Mouse (Mus musculus) brain, embryonic 14.5 days (tissue): ENCODE measurements around the gene Pcsk2. TPM values are rescaled to one million over a fixed set of nuclear protein-coding genes. Genes with fewer than 3 reads are reported as not detected.

Source experiments
- DNase-seq: peaks from one replicate; pipeline ENCODE4 v3.0.0-alpha.2; 2011; ENCODE audit warnings: low read depth
- CTCF ChIP-seq: fragments of 200-500 bp; IDR thresholded peaks from 2 replicates; pipeline ENCODE4 v1.5.1; 2012; ENCODE audit warnings: inconsistent platforms, mild to moderate bottlenecking, moderate library complexity, borderline replicate concordance; ENCODE audit not compliant: insufficient read depth, insufficient read length; ENCODE audit errors: extremely low read depth
- POLR2A ChIP-seq: fragments of 200-500 bp; IDR thresholded peaks from 2 replicates; pipeline ENCODE4 v1.6.1; 2012; ENCODE audit warnings: mild to moderate bottlenecking, inconsistent platforms, borderline replicate concordance; ENCODE audit not compliant: poor library complexity, insufficient read depth, insufficient read length, severe bottlenecking; ENCODE audit errors: extremely low read depth
- polyA plus RNA-seq: library from polyadenylated mRNA; depleted of rRNA; stranded (reverse); fragments of >200 nt; gene quantifications from 2 replicates; pipeline ENCODE4 v1.2.3, GENCODE M21; 2012

Gene Pcsk2
- polyA plus RNA-seq, 1 experiment, result 25.7 TPM

DNA sequence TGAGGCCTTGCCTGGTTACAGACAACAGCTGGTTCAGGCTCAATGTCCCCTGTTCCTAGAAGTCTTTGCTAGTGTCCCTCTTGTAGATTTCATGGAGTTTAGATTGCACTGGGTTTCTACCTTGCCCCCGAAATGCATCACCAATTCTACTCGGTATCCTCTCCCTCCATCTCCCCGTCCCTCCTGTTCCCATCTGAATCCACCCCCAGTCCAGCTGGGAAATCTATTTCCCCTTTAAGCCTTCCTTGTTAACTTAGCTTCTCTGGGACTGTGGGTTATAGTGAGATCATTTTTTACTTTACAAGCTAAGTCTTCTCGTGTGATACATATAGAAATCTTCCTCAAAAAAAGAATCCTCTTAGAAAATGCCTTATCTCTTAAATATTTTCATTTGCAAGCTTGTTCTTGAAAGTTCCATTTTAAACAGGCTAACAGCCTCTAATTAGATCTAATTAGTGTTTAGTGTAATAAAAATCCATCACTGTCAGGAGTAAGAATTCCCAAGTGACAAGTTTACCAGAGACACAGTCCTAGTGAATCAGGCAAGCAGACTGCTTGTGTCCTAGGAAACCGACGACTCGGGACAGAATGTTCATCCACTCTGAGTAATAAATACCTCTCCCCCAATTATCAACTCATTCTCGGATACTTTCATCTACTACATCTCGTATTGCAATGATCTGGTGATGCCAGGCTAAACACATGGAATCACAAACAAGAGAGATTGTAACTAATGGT is 206.3 kb downstream of the Pcsk2 start:
- peak; percentile 32 for DNase-seq
- TF ChIP-seq CTCF (no peak), POLR2A (no peak)

DNA sequence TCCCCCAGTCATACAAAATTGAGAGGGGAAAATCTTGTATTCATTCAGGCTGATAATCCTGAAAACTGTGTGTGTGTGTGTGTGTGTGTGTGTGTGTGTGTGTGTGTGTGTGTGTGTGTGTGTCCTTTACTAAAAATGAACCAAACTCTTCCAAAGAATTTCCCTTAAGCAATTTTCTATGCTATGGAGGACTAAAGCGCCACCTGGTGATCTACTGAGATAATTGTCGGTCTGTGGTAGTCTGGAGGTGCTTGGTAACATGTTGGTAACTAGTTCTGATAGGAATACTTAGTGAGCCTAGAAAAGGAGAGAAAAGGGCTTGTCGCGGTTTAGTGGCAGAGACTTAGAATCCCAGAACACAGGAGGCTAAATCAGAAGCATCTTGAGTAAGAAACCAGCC is 230.5 kb downstream of the Pcsk2 start:
- DNase-seq, result peak; percentile 75
- TF ChIP-seq CTCF, result peak; percentile 57; the same call in 1 of the 2 replicates
- TF ChIP-seq POLR2A, result no peak

DNA sequence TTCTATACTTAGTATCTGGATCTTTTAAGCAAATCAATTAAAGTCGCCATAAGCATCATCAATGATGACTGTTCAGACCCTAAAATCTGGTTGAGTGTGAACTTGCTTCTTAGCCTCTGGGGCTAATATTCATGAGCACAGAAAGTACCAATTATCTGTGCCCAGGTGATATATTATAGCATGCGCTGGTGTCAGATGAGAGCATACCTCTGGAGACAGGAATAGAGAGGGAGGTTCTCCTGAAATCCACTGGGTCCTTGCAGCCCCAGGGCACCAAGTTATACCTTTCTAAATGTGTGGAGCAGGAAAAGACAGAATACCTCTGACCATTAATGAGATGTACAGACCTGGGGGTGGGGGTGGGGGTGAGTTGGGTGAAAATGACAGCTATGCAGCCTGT is 234.4 kb downstream of the Pcsk2 start:
- no peak for TF ChIP-seq CTCF
- no peak for TF ChIP-seq POLR2A
- no peak for DNase-seq

DNA sequence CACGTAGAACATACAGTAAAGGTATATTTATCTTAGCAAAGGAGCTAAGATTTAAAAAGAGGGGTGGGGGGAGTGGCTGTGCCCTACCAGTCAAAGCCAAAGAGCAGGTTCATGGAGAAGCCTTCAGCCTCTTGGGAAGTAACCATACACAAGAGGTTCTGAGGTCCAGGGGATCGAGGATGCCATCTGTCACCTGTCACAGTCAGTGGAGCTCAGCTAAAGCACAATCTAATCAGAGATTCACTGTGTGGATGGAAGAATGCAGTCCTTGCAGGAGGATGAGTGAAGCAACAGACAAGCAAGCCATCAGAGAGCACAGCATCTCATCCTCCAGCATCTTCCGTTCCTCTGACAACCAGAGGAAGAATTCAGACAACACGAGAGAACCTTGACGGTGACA is 244.0 kb downstream of the Pcsk2 start:
- TF ChIP-seq CTCF (no peak), POLR2A (no peak)
- DNase-seq, result no peak

DNA sequence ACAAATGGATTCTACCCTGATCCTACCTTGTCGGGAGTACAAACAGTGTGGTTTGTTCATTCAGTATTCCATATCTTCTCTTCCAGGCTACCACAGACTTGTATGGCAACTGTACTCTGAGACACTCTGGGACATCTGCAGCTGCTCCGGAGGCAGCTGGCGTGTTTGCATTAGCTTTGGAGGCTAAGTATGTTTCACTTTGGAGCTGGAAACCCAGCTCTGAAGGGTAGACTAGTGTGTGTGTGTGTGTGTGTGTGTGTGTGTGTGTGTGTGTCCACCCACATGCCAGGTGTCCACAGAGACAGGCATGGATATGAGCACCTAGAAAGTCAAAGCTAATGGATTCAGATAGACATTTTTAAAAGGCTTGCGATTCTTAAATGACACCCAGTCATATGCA is 249.9 kb downstream of the Pcsk2 start:
- TF ChIP-seq CTCF (no peak), POLR2A (no peak)
- DNase-seq, result no peak

DNA sequence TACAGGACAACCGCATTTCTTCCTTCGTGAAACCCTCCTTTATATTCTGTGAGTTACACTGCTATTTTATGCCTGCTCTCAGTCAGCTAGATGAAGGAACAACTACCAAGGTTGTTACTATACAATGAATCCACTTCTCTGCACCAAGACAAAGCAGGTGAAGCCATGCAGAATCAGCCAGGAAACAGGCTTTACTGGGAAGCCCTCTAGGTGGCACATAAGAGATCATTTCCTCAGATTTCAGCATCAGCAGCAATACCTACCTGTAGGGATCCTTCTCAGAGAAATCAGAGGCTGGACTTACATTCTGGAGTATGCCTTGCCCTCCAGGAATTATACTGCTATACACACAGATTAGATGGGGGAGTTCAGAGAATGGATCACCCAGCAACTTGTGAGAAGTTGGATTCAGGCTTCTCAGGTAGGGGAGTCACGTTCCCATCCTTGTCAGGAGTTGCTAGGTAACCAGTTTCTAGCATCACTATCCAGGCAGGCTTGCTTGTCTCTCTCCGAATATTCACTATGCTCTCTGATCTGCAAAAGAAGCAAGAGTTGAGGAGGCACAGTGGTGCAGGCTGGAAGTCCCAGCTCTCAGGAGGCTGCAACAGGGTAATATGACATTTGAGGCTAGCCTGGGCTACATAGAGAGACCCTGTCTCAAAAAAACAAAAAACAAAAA is 250.5 kb downstream of the Pcsk2 start:
- DNase-seq, result no peak
- TF ChIP-seq POLR2A (no peak), CTCF (no peak)

DNA sequence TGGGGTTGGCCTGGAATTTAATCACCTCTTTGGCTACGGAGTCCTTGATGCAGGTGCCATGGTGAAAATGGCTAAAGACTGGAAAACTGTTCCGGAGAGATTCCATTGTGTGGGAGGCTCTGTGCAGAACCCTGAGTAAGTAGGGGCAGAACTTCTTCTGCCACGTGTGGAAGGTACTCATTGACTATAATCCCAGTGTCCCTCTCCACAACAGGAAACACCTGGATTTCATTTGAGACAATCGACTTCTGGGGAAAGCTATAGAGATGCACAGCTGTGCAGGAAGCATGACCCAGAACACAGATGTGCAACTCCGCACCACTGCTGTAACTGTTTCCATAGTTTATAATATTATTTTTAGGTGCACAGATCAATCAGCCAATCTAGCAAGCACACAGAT is 255.1 kb downstream of the Pcsk2 start:
- DNase-seq, result no peak
- no peak for TF ChIP-seq CTCF
- TF ChIP-seq POLR2A, result no peak

DNA sequence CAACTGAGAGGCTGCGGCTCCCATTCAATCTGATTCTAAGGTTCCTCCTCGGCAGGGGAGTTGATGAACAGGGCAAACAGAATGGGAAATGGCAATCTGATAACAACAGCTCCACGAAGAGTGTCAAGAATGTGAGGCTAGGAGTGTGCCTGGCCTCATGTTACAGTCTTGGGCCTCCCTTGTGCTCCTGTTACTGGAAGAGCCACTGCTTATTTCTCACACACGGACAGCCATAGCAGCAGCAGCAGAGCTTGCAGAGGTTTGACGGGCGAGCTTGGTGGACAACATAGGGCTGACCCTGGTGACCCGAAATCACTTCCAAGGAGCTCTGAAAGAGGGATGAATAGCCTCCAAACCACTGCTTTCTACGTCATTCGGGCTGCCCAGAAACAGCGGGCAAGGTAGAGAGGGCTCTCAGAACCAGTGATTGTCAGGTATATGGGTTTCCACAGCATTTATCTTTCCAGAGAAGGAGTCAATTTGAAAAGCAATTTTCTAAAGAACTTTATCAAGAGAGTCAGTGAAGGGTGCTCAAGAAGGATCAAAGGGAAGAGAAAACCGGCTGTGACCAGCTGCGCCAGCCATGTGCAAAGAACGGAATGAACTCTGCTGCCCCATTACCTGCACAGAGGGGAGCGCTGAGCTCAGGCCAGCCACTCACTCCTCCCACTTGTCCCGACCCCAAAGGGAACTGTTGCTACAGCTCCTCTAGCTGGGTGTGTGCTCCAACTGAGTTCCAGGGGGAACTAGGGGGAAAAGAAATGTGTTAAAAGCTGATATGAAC is 260.4 kb downstream of the Pcsk2 start:
- DNase-seq, result peak; percentile 27
- TF ChIP-seq CTCF (no peak), POLR2A (no peak)

DNA sequence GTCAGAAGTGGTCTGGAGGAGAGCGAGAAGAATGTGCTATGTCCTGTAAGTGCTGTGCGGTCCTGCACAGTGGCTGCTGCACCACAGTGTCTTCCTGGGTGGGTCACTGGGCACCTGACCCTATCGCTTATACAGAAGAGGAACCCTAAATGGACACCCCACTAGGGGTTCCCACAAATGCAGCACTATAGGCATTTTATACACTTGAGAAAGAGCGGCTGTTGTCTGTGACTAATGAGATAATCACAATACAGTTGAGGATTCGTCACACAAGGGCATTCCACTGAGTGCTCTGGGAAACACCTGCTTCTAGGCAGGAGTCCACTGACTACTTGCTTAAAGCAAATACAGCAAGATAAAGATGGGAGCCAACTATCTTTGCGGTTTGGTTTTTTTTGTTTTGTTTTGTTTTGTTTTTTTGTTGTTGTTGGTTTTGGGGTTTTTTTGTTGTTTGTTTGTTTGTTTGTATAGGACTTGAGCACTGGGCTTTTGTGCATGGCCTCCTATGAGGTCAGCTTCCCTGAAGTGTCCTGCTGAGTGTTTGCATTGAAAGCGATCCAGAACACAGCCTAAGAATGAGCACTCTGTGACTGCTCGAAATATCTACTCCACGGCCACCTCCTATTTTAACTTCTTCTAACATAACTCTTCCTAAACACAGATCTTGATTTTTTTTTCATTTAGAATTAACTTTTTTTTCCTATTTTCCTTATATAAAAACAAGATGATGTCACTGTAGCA is 261.1 kb downstream of the Pcsk2 start:
- TF ChIP-seq CTCF (no peak), POLR2A (no peak)
- DNase-seq, result peak; percentile 16

DNA sequence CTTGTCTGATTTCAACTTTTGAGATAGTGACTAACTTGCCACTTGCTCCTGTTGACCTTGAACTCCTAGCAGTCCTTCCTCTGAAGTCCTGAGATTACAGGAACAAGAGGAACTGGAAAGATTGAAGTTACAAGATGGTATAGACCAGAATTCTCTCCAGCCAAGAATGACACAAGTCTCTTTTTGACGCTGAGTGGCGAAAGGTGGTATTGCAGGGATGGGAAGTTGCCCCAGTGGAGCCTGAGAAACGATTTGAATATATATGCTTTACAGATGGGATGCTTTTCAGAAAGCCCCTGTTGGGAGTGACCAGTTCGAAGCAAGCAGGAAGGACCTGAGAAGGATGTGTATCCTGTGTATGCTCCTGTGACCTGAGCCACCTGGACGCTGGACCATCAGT is 262.8 kb downstream of the Pcsk2 start:
- no peak for DNase-seq
- TF ChIP-seq POLR2A, result no peak
- TF ChIP-seq CTCF, result peak; percentile 31; the same call in 1 of the 2 replicates

DNA sequence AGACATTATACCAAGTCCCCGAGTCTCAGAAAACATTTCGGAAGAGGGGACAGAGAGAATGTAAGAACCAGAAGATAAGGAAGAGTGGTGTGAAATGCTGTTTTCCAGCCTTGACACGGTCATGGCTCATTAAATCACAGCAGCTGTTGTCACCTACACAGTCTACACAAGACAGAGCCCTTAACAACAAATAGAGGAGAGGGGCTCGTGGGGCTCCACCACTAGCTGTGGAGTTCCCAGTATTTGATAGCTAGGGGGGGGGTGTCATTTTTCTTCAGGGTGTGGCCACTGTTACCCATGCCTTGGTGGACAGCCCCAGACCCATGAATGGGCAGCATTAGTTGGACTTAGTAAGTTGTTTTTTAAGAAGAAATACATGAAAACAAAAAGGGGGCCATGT is 266.3 kb downstream of the Pcsk2 start:
- no peak for DNase-seq
- TF ChIP-seq CTCF, result no peak
- TF ChIP-seq POLR2A, result no peak
